Mouse (Mus musculus): Measurements from ENCODE around the gene 2900011O08Rik.

DNA sequence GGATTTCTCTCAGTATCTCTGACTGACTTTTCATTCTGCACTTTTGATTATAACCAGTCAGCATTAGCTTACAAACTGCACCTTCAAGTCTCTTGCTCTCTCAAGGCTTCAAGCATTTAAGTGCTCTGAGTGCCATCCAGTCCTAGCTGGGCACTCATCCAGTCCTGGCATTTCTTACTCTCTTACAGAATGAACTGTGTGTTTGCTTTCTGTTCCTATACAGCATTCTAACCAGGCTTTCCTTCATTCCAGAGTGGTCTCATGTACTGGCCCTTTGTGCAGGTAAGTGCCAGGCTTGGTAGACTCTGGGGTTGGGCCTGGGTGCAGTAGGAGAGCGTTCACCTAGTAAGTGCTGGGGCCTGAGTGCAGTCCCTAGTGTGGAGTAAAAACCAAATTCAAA, 40.1 kb upstream of the 2900011O08Rik start:
- TF ChIP-seq POLR2A (IDR thresholded peaks at IDR 0.05; ENCODE audit: low read depth, low read length) (no peak), CTCF (IDR thresholded peaks at IDR 0.05; ENCODE audit: extremely low read depth, insufficient read depth, insufficient read length, insufficient replicate concordance) (no peak)

Measured in spleen, adult 2 months (tissue).